Mouse (Mus musculus) kidney, adult 18-20 months (tissue): ENCODE measurements at regions not wholly inside any gene's neighbourhood (a gene's known extent, or its start where the extent isn't known, plus 50 kb on each side); places are given as distances from the start of the nearest gene placed in this dataset.

Experiments used
- DNase-seq: peaks from one replicate; pipeline ENCODE4 v3.0.0; 2021

GRCm38 (mm10) chr9:61092834-61093479, 279.2 kb upstream of the Tle3 start:
- DNase-seq: no peak

GRCm38 (mm10) chr9:61095069-61095775, 276.9 kb upstream of the Tle3 start:
- DNase-seq: no peak

- DNase-seq: no peak
These were observed 270.3 kb upstream of the Tle3 start for GRCm38 (mm10) chr9:61101741-61102450.

GRCm38 (mm10) chr9:61102451-61103358, 269.5 kb upstream of the Tle3 start:
- DNase-seq: no peak

- DNase-seq: no peak
These were observed 266.5 kb upstream of the Tle3 start for GRCm38 (mm10) chr9:61105550-61106280.

GRCm38 (mm10) chr9:61109519-61110285, 262.5 kb upstream of the Tle3 start:
- no peak for DNase-seq

GRCm38 (mm10) chr9:61111206-61111605, 261.0 kb upstream of the Tle3 start:
- no peak for DNase-seq

- DNase-seq: no peak
These were observed 260.3 kb upstream of the Tle3 start for GRCm38 (mm10) chr9:61111733-61112415.

- DNase-seq: no peak
These were observed 252.9 kb upstream of the Tle3 start for GRCm38 (mm10) chr9:61119252-61119651.

- DNase-seq: no peak
These were observed 251.6 kb upstream of the Tle3 start for GRCm38 (mm10) chr9:61120531-61120930.

GRCm38 (mm10) chr9:61120931-61121391, 251.2 kb upstream of the Tle3 start:
- DNase-seq: no peak

GRCm38 (mm10) chr9:61123431-61123830, 248.7 kb upstream of the Tle3 start:
- no peak for DNase-seq

- no peak for DNase-seq
These were observed 246.4 kb upstream of the Tle3 start for GRCm38 (mm10) chr9:61125769-61126168.

- no peak for DNase-seq
These were observed 244.1 kb upstream of the Tle3 start for GRCm38 (mm10) chr9:61128077-61128476.

- DNase-seq: no peak
These were observed 243.0 kb upstream of the Tle3 start for GRCm38 (mm10) chr9:61129186-61129585.

- no peak for DNase-seq
These were observed 241.3 kb upstream of the Tle3 start for GRCm38 (mm10) chr9:61130877-61131276.

GRCm38 (mm10) chr9:61135263-61135882, 236.8 kb upstream of the Tle3 start:
- DNase-seq: no peak

GRCm38 (mm10) chr9:61135917-61136316, 236.2 kb upstream of the Tle3 start:
- DNase-seq: no peak

- DNase-seq: no peak
These were observed 233.3 kb upstream of the Tle3 start for GRCm38 (mm10) chr9:61138741-61139368.

- no peak for DNase-seq
These were observed 229.1 kb upstream of the Tle3 start for GRCm38 (mm10) chr9:61143101-61143500.
